10 mouse cellular contexts compared by ENCODE assay signal in the genomic region with DNA sequence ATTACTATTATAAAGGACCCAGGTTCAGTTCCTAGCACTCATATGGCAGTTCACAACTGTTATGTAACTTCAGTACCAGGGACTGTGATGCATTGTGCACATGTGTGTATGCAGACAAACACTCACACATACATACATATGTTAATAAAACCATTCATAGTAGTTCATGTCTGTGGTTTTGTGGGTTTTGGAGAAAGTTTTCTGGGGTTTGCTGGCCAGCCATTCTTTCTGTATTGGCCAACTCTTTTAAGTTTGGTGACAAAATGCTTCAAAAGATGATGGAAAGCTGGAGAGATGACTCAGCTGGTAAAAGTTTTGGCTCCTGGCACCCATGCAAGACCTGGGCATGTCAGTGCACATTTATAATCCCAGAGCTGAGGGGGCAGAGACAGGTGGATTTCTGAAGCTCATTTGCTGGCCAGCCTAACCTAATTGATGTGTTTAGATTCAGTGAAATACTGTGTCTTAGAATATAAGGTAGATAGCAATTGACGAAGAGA.
"Had no signal": no experiment of that assay in that cellular context is flagged by ENCODE, and none has a peak within 500 bp of the region (broad histone marks: within the 10 kb centered on the region; RNA-seq: fewer than 3 reads in every experiment).

No protein-coding gene starts in this region.

- DNase-seq: kidney, postnatal 10 days; kidney, postnatal 36 days; layer of hippocampus, postnatal 36 days; liver, embryonic 13.5 days; lung, adult 2 months; lung, postnatal 14 days; lung, postnatal 4 days; midbrain, embryonic 14.5 days; thymus, adult 18-20 months; thymus, postnatal 36 days had no signal
